Mouse (Mus musculus) limb, embryonic 11.5 days (tissue): ENCODE data around the gene Dnajc6. TPM values are rescaled to one million over a fixed set of nuclear protein-coding genes. Genes with fewer than 3 reads are reported as not detected.

Source experiments
- ATAC-seq: fragments of 200-750 bp; cut with Nextera tagmentation; 2 replicates; pipeline ENCODE4 v1.8.0; 2017; ENCODE audit warnings: low read depth; ENCODE audit not compliant: insufficient number of reproducible peaks, low FRiP score, low TSS enrichment
- DNase-seq: peaks from one replicate; pipeline ENCODE4 v3.0.0-alpha.2; 2015; ENCODE audit warnings: low spot score
- H3K27ac ChIP-seq: fragments of 300-500 bp; sonication (generic); replicated peaks from 2 replicates; pipeline ENCODE4 v1.5.1; 2014; ENCODE audit warnings: low read depth, mild to moderate bottlenecking, low read length
- H3K27me3 ChIP-seq: fragments of 300-500 bp; sonication (generic); 2 replicates; pipeline ENCODE4 v1.6.1; 2014; ENCODE audit warnings: mild to moderate bottlenecking, low read length, mixed read lengths; ENCODE audit not compliant: control insufficient read depth, insufficient read depth
- H3K36me3 ChIP-seq: fragments of 300-500 bp; sonication (generic); 2 replicates; pipeline ENCODE4 v1.6.1; 2014; ENCODE audit warnings: mild to moderate bottlenecking, low read length, moderate library complexity, mixed read lengths; ENCODE audit not compliant: control insufficient read depth, insufficient read depth
- H3K4me1 ChIP-seq: fragments of 300-500 bp; sonication (generic); 2 replicates; pipeline ENCODE4 v1.6.1; 2014; ENCODE audit warnings: low read length, mixed read lengths; ENCODE audit not compliant: control insufficient read depth, insufficient read depth
- H3K4me2 ChIP-seq: fragments of 300-500 bp; sonication (generic); 2 replicates; pipeline ENCODE4 v1.6.1; 2014; ENCODE audit warnings: low read depth, mild to moderate bottlenecking, moderate library complexity; ENCODE audit not compliant: severe bottlenecking
- H3K4me3 ChIP-seq: fragments of 300-500 bp; sonication (generic); 2 replicates; pipeline ENCODE4 v1.5.1; 2014; ENCODE audit warnings: low read depth, low read length
- H3K9ac ChIP-seq: fragments of 300-500 bp; sonication (generic); 2 replicates; pipeline ENCODE4 v1.6.1; 2014; ENCODE audit warnings: mild to moderate bottlenecking, low read length
- H3K9me3 ChIP-seq: fragments of 300-500 bp; sonication (generic); 2 replicates; pipeline ENCODE4 v1.6.1; 2016; ENCODE audit warnings: low read length; ENCODE audit not compliant: control insufficient read depth
- WGBS: fragments of 180-500 bp; shearing (Covaris S2); extraction: QIAGEN DNeasy Blood & Tissue Kit; methylation state at CpG from one replicate; pipeline ENCODE4 v1.1.7; 2014; 5-methylcytosine and 5-hydroxymethylcytosine counted together
- polyA plus RNA-seq: library from polyadenylated mRNA; unstranded; fragments of >200 nt; fragmentation: Nextera tagmentation; extraction: Ambion mirVana; gene quantifications from 2 replicates; pipeline ENCODE4 v1.2.1, GENCODE M21; 2014

Gene Dnajc6
- 0.67 and 0.89 TPM in 2 replicates for polyA plus RNA-seq

- Histone ChIP-seq H3K9me3 (no peaks in the 10 kb centered on the region), H3K9ac (peak within 1 kb of the TSS; percentile 40), H3K4me3 (peak within 1 kb of the TSS; percentile 60), H3K36me3 (no peaks in the 10 kb centered on the region), H3K4me1 (0 out of 2 replicates have a peak, but pooled peaks cover 2% of the 10 kb centered on the region), H3K4me2 (peak within 1 kb of the TSS; percentile 96), H3K27ac (no peak within 1 kb of the TSS), H3K27me3 (peaks cover 32% of the 10 kb centered on the region)
- ATAC-seq: peak; percentile 51; the same call in 1 of the 2 replicates
- WGBS: 1% methylated on average over 54 of the region's 57 CpGs
- DNase-seq: peak; percentile 60
Measured at GRCm38 (mm10) chr4:101496534-101497237, at the start of gene Dnajc6. Gene Dnajc6, plus strand, starts transcription at chr4:101496648.

GRCm38 (mm10) chr4:101448701-101449100, 47.7 kb upstream of the Dnajc6 start:
- Histone ChIP-seq H3K4me3 (no peak overlapping the region), H3K4me1 (no peaks in the 10 kb centered on the region), H3K36me3 (no peaks in the 10 kb centered on the region), H3K4me2 (no peak overlapping the region), H3K27me3 (no peaks in the 10 kb centered on the region), H3K27ac (no peak overlapping the region), H3K9me3 (no peaks in the 10 kb centered on the region), H3K9ac (no peak overlapping the region)
- WGBS: 78% methylated on average over 8 of the region's 8 CpGs
- DNase-seq (no peak), ATAC-seq (no peak)

GRCm38 (mm10) chr4:101449344-101449743, 47.1 kb upstream of the Dnajc6 start:
- Histone ChIP-seq H3K27ac (no peak overlapping the region), H3K9ac (no peak overlapping the region), H3K4me1 (no peaks in the 10 kb centered on the region), H3K27me3 (no peaks in the 10 kb centered on the region), H3K4me2 (no peak overlapping the region), H3K4me3 (no peak overlapping the region), H3K9me3 (no peaks in the 10 kb centered on the region), H3K36me3 (no peaks in the 10 kb centered on the region)
- 77% methylated on average over 7 of the region's 7 CpGs for WGBS
- DNase-seq (no peak), ATAC-seq (no peak)

DNA sequence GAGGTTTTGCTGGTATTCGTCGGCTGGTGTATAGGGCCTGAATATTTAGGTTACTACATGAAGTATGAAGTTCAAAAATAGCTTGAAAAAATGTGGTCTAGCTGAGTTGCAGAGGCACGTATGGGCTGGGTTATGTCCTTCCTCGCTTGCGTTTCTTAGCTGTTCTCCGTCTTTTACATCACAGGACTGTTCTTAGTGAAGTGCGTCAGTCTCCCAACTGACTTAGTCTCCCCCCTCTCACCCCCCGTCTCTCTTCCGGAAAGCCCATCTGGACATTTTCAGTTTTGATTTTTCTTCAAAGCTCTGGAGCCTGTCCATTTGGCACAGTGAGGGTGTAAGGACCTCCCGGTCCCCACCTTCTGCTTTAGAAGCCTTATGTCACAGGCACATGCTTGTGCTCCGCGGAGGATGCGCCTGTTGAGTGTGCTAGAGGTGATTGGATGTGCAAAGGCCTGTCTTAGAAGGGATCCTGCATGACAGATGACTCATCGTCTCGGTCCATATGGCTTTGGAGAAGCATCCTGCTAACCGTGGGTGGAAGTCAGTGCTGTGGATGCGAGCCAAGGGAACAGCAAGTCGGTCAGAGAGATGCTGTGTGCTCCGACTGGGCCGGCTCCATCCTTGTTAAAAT, 46.2 kb upstream of the Dnajc6 start:
- Histone ChIP-seq H3K36me3 (no peaks in the 10 kb centered on the region), H3K4me2 (no peak overlapping the region), H3K27ac (no peak overlapping the region), H3K9ac (no peak overlapping the region), H3K9me3 (no peaks in the 10 kb centered on the region), H3K4me3 (no peak overlapping the region), H3K4me1 (no peaks in the 10 kb centered on the region), H3K27me3 (no peaks in the 10 kb centered on the region)
- DNase-seq: no peak
- 94% methylated on average over 20 of the region's 20 CpGs for WGBS
- no peak for ATAC-seq

GRCm38 (mm10) chr4:101451089-101451488, 45.4 kb upstream of the Dnajc6 start:
- Histone ChIP-seq H3K36me3 (no peaks in the 10 kb centered on the region), H3K9ac (no peak overlapping the region), H3K4me1 (no peaks in the 10 kb centered on the region), H3K4me2 (no peak overlapping the region), H3K4me3 (no peak overlapping the region), H3K9me3 (no peaks in the 10 kb centered on the region), H3K27me3 (no peaks in the 10 kb centered on the region), H3K27ac (no peak overlapping the region)
- WGBS: 91% methylated on average over 4 of the region's 4 CpGs
- no peak for DNase-seq
- no peak for ATAC-seq

DNA sequence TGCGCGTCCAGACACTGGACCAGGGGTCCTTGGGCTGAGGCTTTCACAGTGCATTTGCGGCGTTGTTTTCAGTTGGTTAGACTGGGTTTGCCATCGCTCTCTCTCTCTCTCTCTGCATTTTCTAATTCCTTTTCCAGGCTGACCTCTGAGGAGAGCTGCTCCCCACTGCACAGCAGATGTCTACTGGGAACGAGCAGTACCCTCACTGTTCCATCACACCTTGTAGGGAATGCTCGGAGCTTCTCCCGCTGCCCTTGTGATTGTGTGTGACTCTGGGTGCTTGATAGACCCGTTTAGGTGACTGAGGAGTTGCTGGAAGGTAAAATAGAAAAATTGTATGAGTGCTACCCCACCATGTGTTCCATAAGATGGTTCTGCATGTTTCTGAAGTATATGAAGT, 43.6 kb upstream of the Dnajc6 start:
- DNase-seq: no peak
- H3K27me3 ChIP-seq: no peaks in the 10 kb centered on the region
- 93% methylated on average over 9 of the region's 9 CpGs for WGBS

GRCm38 (mm10) chr4:101457176-101457575, 39.3 kb upstream of the Dnajc6 start:
- 87% methylated on average over 8 of the region's 8 CpGs for WGBS
- Histone ChIP-seq H3K9ac (no peak overlapping the region), H3K27ac (no peak overlapping the region), H3K9me3 (no peaks in the 10 kb centered on the region), H3K36me3 (no peaks in the 10 kb centered on the region), H3K4me1 (no peaks in the 10 kb centered on the region), H3K4me3 (no peak overlapping the region), H3K4me2 (no peak overlapping the region), H3K27me3 (no peaks in the 10 kb centered on the region)
- no peak for DNase-seq
- no peak for ATAC-seq

More for the DNA sequence above, 43.6 kb upstream of the Dnajc6 start:
- Histone ChIP-seq H3K4me2 (no peak overlapping the region), H3K9me3 (no peaks in the 10 kb centered on the region), H3K27ac (no peak overlapping the region), H3K4me1 (no peaks in the 10 kb centered on the region), H3K4me3 (no peak overlapping the region), H3K9ac (no peak overlapping the region), H3K36me3 (no peaks in the 10 kb centered on the region)
- ATAC-seq: no peak

GRCm38 (mm10) chr4:101458341-101458740, 38.1 kb upstream of the Dnajc6 start:
- ATAC-seq (no peak), DNase-seq (peak; percentile 61)
- H3K4me3 ChIP-seq: no peak overlapping the region
- no peaks in the 10 kb centered on the region for H3K27me3 ChIP-seq
- no peak overlapping the region for H3K27ac ChIP-seq
- no peaks in the 10 kb centered on the region for H3K9me3 ChIP-seq
- H3K4me1 ChIP-seq: no peaks in the 10 kb centered on the region
- no peaks in the 10 kb centered on the region for H3K36me3 ChIP-seq
- no peak overlapping the region for H3K4me2 ChIP-seq
- no peak overlapping the region for H3K9ac ChIP-seq
- WGBS: 54% methylated on average over 2 of the region's 2 CpGs
